Mouse (Mus musculus) R1 (cell line): ENCODE data around the gene Sdsl.
"Not testable (repeated sequence)": the region's sequence is repeated elsewhere in the genome, so short reads cannot be mapped to it uniquely, and the experiment has no call there.

Experiments used
- DNase-seq: peaks from one replicate; pipeline ENCODE4 v3.0.0-alpha.2; 2018; ENCODE audit warnings: low read depth, low spot score

The Sdsl gene

DNA sequence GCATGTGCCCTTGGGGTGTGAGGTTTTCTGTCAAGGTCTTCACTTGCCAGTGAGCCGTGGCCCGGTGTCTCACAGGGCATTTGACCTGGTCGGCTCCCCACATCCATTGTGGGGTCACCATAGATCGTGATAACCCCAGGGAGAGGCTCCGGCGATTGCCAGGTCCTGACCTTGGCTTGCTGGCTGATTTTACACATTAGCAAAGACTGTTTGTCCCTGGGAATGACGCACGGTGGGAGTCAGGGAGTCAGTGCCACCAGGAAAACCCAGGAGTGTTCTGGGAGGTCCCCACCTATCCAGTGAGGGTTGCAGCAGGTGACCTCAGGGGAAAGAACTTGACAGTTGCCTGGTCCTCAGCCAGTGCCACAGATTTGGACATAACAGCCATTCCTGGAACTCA is at the start of gene Sdsl:
Sdsl (minus strand) TSS at position 41 of the 400 bp plus-strand sequence.
- no peak for DNase-seq

DNA sequence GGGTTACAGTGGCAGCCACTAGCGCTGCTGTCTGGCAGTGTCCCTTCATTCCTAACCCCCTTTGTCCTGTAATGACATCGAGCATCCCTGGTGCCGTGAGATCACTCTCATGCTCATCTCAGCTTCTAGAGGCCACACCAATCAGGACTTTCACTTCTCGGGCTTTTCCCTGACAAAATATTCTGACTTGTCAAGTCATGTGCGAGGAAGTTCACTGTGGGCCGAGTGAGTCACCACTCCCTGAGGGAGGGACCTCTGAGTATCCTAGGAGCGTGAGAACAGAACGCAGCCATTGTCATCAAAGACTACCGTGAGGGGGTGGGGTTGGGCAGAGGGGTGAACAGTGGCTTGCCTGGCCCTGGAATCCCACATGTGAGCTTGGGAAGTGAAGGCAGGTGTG is 44.9 kb upstream of the Sdsl start:
- peak; percentile 86 for DNase-seq

DNA sequence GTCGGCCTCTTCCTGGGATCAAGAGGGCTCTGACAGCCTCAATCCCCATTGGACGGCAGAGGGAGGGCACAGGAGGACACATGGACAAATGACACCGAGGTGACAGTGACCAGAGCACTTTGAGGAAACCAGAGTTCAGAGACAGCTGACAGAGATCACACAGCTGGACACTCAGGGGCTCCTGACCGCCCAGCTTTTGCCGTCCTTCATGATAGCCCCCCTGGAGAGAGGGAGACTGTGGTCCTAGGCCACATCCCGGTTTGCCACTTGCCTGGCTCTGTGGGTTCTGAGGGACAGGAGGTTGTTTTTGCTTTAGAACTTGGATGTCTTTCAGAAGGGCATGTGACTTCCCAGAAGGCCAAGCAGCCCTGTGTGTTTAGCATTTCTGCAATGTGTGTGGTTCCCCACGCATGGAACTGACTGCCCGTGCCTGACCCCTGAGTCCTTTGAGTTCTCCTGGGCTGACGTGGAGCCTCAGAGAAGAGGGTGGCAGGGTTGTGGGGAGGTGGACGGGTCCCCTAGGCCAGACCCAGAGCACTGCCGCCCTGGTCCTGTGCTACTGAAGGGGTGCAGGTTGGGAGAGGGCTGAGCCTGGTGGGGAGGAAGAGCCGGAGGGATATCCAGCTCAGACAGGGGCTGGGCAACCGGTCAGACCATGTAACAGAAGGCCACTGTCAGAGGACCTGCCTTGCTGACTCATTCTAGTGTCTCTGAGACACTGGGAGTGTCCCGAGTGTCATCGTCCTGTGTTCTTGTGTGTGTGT is 43.8 kb upstream of the Sdsl start:
- DNase-seq, result no peak

DNA sequence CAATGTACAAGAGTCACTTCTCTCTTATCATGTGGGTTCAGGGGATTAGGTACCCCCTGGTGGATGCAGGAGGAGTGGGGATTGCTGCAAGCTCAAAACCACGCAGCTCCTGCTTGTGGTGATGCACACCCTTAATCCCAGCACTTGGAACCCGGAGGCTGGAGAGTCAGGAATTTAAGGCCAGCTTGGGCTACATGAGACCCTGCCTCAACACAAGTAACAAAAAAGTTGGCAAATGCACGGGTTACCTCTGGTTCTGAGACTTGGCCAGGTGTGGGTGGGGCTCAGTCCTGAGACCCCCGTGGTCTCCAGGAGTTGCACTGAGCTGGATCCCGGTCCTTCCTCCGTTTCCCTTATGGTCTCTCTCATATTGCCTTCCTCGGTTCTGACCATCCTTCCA is 42.8 kb upstream of the Sdsl start:
- peak; percentile 52 for DNase-seq

DNA sequence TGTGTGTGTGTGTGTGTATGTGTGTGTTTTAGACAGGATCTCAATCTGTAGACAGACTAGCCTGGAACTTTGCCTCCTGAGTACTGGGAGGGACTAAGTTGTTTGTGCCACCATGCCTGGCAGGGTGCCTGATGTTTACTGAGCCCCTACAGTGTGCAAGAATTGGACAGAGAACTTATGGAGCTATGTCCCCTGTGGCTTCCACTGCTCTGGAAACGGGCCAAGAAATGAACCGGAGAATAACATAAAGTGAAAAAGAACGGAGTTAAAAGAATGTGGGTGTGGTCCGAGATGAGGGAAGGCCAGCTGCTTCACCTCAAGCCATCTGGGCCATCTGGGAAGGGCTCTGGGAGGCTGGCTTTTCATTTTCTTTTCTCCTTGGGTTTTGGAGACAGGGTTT is 42.1 kb upstream of the Sdsl start:
- DNase-seq, result peak; percentile 90

DNA sequence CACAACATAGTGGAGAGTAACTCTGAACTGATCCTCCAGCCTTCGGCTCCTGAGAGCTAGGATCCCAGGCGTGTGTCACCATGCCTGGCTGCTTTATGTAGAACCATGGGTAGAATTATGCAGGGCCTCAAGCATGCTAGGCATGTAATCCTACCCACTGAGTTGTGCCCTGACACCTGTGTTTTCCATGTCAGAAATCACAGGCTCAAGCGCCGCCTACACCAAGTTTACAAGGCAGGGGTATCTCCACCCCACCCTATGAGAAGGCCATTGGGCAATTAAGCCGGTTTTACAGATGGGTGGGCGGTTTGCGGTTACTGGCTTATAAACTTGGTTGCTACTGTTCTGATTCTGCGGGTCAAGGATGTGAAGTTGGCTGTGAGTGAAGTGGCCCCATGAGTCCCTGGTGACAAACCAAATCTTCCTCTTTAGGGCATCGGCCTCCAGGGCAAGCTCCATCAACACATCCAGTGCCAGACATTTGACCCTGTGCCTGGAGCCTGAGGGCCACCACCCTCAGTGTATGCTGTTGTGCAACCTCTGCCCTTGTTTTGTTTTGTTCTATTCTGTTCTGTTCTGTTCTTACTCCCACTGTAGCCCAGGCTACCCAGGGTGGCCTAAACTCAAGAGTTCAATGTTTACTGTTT is 41.5 kb upstream of the Sdsl start:
- no peak for DNase-seq

DNA sequence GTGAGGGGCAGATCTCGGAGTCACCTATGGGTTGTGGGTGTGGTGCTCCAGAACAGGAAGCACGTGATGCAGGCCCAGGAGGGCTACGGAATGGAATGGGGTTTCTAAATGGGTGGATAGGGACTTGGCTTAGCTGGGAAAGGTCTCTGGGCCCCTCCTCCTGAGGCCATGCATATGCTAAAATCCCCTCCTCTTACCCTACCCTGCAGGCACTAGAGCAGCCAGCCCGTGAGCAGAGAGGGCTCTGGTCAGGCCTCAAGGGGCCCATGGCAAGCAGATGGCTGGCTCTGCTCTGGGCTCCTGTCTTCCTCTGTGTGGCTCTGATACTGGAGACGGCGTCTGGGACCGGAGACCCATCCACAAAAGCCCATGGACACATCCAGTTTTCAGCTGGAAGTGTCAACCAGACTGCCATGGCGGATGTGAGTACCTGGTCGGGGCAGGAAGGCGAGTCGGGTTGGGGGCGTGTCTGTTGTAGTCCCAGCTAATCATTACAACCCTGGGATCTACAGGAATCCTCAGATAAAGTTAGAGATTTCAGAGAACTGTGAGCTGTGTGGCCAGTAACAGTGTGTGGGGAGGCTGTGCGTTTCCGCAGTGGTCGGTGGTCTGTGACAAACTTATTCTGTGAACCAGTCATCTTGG is 40.4 kb upstream of the Sdsl start:
- DNase-seq, result peak; percentile 98

DNA sequence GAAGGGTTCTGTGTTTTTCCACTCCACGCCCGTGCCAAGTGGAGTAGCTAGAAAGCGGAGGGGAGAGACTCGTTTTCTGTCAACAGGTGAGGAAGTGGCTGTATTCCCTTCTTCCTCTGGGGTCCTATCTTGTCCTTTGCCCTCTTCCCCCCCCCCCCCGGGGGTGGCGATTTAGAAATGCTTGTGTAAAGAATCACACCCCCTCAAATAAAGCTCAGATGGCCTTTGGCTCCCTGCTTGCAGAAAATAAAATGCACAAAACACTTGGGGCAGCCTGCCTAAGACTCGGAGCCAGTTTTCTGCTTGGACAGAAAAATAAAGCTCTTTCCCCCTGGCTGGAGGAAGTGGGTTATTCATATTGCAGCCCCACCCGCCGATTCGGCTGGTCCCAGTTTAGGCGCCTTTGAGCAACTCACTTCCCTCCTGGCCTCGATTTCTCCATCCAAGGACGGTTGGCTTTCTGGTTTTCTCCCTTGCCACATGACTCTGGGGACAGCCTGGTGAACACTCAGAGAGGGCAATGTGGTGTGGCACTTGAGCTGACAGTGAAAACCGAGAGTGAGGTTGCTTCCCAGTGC is 39.1 kb upstream of the Sdsl start:
- DNase-seq, result peak; percentile 20

DNA sequence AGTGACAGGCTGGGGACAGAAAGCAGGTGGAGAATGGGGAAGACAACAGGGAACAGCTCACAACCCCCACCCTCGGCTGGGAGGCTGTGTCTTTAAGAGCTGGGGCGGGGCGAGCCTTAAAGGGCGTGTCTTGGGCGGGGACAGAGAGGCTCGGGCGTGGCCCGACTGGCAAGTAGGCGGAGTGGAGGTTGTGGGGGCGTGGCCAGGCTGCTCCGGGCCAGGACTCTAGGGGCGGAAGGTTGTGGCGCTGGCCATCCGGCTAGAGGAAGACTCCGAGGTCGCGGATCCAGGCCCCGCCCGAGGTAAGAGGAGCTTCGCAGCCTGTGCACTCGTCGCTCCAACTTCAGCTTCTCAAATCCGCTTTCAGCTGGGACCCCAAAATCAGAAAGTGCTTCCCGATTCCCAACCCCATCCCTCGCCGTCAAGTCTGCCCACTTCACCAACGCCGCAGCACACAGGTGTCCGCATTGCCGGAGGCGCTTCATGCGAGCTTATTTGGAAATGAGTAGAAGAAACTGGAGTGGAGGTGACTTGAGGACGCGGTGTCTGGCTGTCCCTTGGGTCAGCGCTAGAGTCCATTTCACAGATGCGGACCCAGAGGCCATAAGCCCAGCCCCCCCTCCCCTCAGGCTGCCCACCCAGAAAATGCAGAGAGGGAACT is 38.5 kb upstream of the Sdsl start, which contains the start of gene Slc8b1:
Slc8b1 (plus strand) TSS at position 187 of the 661 bp plus-strand sequence.
- DNase-seq, result peak; percentile 91

DNA sequence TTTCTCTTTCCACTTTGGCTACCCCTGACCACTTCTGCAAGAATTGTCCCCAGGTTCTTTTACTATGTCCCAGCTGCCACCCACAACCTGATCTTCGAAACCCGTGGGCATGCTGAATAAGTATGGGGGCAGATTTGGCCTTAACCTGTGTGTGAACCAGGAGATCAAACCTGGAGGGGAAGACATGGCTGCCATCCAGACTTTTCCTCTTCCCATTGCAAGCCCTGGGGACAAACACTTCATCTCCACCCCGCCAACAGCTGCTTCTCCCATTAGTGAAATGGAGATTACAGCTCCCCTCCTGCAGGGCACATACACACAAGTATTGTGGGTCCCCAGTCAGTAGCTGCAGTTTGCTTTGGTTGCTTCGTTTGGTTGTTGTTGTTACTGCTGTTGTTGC is 34.7 kb upstream of the Sdsl start:
- DNase-seq, result no peak

DNA sequence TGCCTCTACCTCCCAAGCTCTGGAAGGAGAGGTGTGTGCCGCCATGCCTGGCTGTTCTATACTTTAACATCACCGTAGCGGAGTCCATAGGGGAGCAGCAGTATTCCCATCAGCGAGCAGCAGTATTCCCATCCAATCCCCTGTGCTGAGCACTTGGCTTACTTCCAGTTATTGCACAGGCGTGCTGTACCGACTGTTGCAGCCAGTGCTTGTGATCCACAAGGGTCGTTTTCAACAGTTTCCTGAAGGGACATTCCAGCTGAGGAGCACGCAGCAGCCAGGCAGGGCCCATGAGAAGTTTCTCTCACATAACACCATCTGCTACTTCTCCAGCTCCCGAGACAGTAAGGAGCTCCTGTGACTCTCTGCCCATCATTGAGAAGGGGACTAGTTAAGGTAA is 33.9 kb upstream of the Sdsl start:
- DNase-seq, result no peak

DNA sequence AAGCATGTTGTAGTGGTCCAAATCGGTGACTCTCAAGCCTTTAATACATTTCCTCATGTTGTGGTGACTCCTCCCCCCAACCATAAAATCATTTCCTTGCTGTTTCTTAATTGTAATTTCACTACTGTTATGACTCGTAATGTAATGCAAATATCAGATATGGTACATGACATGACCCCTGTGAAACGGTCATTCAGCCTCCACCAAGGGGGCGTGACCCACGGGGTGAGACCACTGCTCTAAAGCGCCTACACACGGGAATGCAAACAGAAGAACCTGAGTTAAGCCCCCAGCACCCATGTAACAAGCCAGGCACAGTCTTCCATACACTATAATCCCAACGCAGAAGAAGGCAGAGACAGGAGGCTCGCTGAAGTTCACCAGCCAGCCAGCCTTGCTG is 33.2 kb upstream of the Sdsl start:
- DNase-seq, result no peak

DNA sequence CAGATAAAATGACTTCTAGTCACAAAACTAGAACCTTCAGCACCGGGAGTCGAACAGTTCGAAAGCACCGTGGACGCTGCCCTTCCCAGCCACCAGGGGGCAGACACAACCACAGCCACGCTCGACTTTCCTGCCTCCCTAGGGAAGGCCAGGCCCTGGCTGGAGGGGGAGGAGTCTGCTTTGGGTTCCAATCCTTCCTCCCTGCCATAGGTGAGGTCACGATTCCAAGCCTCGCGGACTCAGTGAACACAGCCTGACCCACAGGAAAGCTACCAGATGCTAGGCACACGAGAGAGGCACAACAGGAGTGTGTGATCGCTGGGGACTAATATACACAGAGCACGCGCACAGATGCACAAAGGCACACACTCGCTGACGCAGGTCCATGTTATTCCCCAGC is 32.8 kb upstream of the Sdsl start:
- peak; percentile 96 for DNase-seq

DNA sequence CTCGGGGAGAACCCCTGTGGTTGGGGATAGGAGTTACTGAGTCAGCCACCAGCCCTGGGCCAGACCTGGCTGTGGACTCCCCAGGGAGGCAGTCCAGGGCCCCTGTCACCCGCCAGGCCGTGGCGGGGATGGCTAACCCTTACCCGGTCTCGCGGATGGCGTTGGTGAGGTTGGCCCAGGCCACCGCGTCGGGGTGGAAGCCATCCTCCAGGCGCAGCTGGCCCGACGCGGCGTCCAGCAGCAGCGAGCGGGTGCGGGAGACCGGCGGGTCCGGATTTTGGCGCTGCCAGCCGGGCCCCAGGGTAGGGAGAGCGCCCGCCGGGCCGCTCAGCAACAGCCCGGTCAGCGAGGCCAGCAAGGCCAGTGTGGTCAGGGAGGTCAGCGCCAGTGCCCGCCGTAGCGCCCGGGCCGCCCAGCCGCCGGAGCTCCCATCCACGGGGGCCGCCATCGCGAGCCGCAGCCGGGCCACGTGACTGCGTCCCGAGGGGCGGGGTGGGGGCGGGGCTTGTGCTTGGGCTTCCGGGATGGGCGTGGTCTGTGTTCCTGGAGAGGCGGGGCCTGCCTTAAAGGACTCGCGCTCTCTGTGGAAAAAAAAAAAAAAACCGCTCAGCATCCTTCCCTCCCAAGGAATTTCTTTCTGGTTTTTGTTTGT is 30.7 kb upstream of the Sdsl start, which contains the start of gene Plbd2:
Plbd2 (minus strand) TSS at position 482 of the 652 bp plus-strand sequence.
- peak; percentile 81 for DNase-seq

DNA sequence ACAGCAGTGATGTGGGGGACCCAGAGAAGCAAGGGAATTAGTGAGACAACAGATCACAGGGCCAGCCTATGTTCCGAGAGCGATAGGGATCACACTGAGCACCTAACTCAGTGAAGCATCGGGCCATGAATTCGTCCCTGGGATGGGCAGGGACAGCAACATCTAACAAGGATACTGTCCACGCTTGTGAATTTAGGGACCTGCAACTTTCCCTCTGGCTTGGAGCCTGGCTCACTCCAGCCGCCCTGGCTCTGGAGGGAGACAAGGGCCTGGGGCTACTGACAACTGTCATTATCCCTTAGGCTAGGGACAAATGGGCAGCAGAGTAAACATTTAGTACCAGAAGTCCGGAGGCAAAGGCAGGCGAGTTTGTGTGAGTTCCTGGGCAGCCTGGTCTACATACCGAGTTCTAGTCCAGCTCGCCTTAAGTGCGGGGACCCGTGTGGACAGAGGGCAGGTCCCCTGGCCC is 30.1 kb upstream of the Sdsl start:
- no peak for DNase-seq

DNA sequence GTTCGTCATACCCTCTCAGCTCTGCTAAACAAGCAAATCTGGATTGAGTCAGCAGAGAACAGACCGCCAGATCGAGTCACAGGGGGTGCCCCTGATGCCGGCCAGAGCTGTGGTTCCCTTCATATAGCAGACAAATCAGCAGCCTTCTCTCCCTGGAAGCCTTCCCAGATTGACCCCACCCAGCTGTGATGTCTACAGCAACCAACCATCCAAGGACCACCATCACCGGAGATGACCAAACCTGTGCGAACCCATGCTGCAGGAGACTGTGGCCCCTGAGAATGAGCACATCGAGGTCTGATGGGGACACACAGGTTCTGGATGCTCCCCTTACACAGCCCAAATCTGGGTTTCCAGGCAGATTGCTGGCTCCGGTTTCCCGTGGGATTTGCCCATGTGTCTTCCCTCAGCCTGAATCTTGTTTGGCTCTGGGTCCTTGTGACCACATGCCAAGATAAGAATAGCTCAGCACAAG is 29.6 kb upstream of the Sdsl start:
- no peak for DNase-seq

DNA sequence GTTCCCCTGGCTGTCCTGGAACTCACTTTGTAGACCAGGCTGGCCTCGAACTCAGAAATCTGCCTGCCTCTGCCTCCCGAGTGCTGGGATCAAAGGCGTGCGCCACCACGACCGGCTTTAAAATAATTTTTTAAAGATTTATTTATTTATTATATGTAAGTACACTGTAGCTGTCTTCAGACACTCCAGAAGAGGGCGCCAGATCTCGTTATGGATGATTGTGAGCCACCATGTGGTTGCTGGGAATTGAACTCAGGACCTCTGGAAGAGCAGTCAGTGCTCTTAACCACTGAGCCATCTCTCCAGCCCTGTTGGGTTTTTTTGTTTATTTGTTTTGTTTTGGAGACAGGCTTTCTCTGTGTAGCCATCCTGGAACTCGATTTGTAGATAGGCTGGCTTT is 28.0 kb upstream of the Sdsl start:
- DNase-seq, result not testable (repeated sequence)

DNA sequence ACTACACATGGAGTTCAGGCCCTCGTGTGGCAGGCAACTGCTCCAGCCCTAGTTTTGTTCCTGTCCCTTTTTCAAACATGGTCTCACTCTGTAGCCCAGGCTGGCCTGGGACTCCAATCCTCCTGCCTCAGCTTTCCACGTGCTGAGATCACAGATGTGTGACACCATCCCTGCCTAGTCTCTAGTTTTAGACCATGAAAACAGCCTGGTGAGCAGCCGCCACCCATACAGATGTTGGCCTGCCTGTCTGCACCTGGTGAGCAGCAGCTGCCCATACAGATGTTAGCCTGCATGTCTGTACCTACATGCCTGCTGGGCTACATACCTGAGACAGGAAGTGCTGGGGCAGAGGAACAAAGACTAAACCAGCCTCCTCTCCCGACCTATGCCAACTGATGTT is 26.6 kb upstream of the Sdsl start:
- DNase-seq, result no peak

DNA sequence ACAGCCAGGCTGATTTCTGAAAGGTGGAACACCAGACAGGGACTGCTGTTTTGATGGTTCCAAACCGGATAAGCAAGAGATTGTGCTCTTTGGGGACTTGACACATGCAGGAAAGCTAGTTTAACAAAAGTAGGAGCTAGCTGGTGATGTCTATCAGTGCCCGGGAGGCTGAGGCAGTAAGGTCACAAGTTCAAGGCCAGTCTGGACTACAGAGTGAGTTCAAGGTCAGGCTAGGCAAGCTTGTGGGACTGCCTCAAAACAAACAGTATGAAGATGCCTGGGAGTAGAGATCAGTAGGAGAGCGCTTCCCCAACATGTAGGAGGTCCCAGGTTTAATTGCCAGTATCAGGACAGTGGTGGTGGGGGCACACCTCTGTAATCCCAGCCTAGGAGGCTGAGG is 24.5 kb upstream of the Sdsl start:
- peak; percentile 68 for DNase-seq

DNA sequence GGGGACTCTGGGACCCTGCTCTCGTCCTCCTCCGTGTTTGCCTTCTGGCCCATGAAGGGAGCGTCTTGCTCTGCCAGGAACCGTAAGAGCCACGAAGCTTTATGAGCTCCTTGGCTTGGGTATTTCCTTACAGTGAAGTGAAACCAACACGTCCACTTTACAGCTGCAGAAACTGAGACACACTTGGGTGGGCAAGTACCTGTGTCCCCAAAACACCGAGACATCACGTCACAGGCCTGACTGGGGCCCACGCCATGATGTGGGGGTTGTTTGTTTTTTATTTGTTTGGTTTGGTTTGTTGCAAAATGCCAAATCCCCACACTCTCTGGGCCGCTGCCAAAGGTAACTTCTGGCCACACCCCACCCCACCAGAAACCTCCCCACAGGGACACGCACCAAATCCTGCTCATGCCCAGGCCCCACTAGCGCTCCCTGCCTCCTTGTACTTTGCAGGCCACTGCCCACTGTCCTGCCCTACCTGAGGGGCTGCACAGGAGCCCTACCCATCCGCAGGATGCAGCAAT is 23.2 kb upstream of the Sdsl start:
- DNase-seq, result no peak
